Mouse (Mus musculus) thymus, adult 2 months (tissue): ENCODE data around the gene Zfp759.

Experiments
- CTCF ChIP-seq: fragments of 200-500 bp; IDR thresholded peaks from 2 replicates; pipeline ENCODE4 v1.5.1; 2012; ENCODE audit warnings: mild to moderate bottlenecking, control low read depth, low read length, moderate library complexity, borderline replicate concordance; ENCODE audit not compliant: control insufficient read depth, poor library complexity, insufficient read depth; ENCODE audit errors: extremely low read depth
- POLR2A ChIP-seq: fragments of 200-500 bp; IDR thresholded peaks from 2 replicates; pipeline ENCODE4 v1.6.1; 2012; ENCODE audit warnings: mild to moderate bottlenecking, low read length, control low read depth, moderate library complexity; ENCODE audit not compliant: control insufficient read depth, poor library complexity, insufficient read depth; ENCODE audit errors: extremely low read depth

- TF ChIP-seq CTCF (no peak), POLR2A (no peak)
Measured at GRCm38 (mm10) chr13:67124460-67124859, 3.0 kb downstream of the Zfp759 start.
